Mouse (Mus musculus): ENCODE measurements around the gene Cd48. TPM values are rescaled to one million over a fixed set of nuclear protein-coding genes. Genes with fewer than 3 reads are reported as not detected.
"Not testable (repeated sequence)": the region's sequence is repeated elsewhere in the genome, so short reads cannot be mapped to it uniquely, and the experiment has no call there.

Cd48 gene
- total and polyA plus RNA-seq, 2 experiments = 2.4 to 5.3 TPM

DNA sequence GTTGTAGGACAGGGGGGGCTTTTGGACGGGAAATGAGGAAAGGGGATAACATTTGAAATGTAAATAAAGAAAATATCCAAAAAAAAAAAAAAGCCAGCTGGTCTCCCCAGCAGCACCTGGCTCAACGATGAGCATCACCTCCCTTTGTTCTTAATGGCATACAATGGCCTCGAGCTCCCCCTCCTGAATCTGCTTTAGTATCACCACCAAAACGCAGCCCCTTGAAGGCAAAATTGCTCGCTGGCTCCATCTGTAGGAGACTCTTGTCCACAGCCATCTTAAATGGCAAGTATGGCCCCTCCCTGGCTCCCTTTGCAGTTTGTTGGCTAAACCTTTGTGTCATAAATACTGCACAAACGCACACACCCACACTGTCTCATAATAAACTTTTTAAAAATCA, 17.2 kb downstream of the Cd48 start:
- no peak for DNase-seq (ENCODE audit: extremely low read depth, low read depth, low spot score)
- Histone ChIP-seq H3K79me2 (ENCODE audit: control insufficient read depth, insufficient read depth, low read length) (no peaks in the 10 kb centered on the region), H3K27ac (replicated peaks; ENCODE audit: insufficient read depth, low read depth, low read length) (no peak overlapping the region), H3K4me3 (ENCODE audit: insufficient read depth, low read depth, low read length) (no peak overlapping the region), H3K27me3 (ENCODE audit: control insufficient read depth, insufficient read depth, low read length) (no peaks in the 10 kb centered on the region), H3K9ac (ENCODE audit: low read depth, low read length) (no peak overlapping the region), H3K36me3 (ENCODE audit: control insufficient read depth, insufficient read depth, low read length) (no peaks in the 10 kb centered on the region), H3K4me1 (ENCODE audit: control insufficient read depth, insufficient read depth, low read length) (no peaks in the 10 kb centered on the region)
- peak; percentile 7; the same call in 1 of the 2 replicates for TF ChIP-seq CTCF (IDR thresholded peaks at IDR 0.05; ENCODE audit: low read depth, low read length)
- TF ChIP-seq POLR2A (IDR thresholded peaks at IDR 0.05; ENCODE audit: extremely low read depth, insufficient read depth, low read length) = no peak
- 13% methylated on average over 6 of the region's 6 CpGs for WGBS

DNA sequence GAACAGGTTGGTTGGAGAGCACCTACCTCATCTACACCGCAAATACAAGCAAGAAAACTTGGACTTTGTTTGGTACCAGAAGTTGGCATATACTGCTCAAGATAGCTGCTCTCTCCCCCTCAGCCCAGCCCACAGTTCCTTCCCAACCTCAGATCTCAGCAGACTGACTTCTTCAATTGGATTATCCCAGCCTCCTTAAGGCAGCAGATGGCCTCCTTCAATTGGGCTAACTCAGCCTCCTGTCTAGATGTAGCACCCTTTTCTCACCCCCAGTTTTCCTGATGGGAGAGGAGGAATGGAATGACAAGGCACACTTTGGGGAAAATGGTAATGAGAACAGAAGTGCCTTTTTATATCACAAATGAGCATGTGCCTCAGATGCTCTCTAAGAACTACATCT, 31.9 kb downstream of the Cd48 start:
- DNase-seq (ENCODE audit: extremely low read depth, low read depth, low spot score); H3K79me2 ChIP-seq (ENCODE audit: control insufficient read depth, insufficient read depth, low read length); H3K36me3 ChIP-seq (ENCODE audit: control insufficient read depth, insufficient read depth, low read length); H3K9ac ChIP-seq (ENCODE audit: low read depth, low read length); H3K4me1 ChIP-seq (ENCODE audit: control insufficient read depth, insufficient read depth, low read length); H3K4me3 ChIP-seq (ENCODE audit: insufficient read depth, low read depth, low read length); H3K27me3 ChIP-seq (ENCODE audit: control insufficient read depth, insufficient read depth, low read length); H3K27ac ChIP-seq (replicated peaks; ENCODE audit: insufficient read depth, low read depth, low read length): not testable (repeated sequence)
- 78% methylated on average over 1 of the region's 1 CpGs for WGBS

DNA sequence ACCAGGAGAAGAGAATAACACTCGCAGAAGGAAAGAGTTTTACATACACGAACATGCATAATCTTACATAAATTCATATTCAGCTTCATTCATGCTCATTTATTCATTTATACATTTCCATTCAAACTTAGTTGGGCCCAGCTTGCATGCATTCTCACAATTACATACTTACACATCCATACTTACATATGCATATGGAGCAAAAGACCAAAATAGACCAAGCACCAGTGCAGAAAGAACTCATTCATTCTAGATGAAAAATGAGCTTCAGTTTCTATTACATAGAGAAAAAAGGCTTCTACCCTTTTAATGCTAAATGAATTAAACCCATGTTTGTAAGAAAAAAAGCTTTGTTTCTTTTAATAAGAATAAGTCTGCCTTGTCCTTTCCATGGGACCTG, 33.6 kb downstream of the Cd48 start:
- no peak for DNase-seq (ENCODE audit: extremely low read depth, low read depth, low spot score)
- no peak overlapping the region for H3K27ac ChIP-seq (replicated peaks; ENCODE audit: insufficient read depth, low read depth, low read length)
- no peak overlapping the region for H3K4me3 ChIP-seq (ENCODE audit: insufficient read depth, low read depth, low read length)
- H3K4me1 ChIP-seq (ENCODE audit: control insufficient read depth, insufficient read depth, low read length) = no peaks in the 10 kb centered on the region
- TF ChIP-seq CTCF (IDR thresholded peaks at IDR 0.05; ENCODE audit: low read depth, low read length) = no peak
- no peak overlapping the region for H3K9ac ChIP-seq (ENCODE audit: low read depth, low read length)
- H3K36me3 ChIP-seq (ENCODE audit: control insufficient read depth, insufficient read depth, low read length) = no peaks in the 10 kb centered on the region
- WGBS = 88% methylated on average over 2 of the region's 2 CpGs
- H3K79me2 ChIP-seq (ENCODE audit: control insufficient read depth, insufficient read depth, low read length) = no peaks in the 10 kb centered on the region
- no peaks in the 10 kb centered on the region for H3K27me3 ChIP-seq (ENCODE audit: control insufficient read depth, insufficient read depth, low read length)

DNA sequence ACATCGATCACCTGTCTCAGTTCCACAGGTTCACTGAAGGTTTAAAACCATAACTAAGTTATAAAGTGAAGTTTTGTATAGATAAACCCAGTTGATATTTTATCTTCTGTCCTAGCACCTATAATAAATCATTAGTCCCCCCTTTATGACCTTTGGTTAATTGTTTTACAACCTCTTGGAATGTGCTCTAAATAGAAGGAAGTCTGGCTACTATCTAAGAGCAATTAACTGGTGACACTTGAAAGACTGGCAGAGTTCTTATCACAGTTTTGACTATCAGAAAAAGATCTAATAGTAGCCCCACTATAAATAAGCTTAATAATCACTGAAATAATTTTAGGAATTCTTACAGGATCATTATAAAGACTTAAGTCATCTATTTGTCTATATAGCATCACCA, 34.4 kb downstream of the Cd48 start:
- TF ChIP-seq POLR2A (IDR thresholded peaks at IDR 0.05; ENCODE audit: extremely low read depth, insufficient read depth, low read length) (no peak), CTCF (IDR thresholded peaks at IDR 0.05; ENCODE audit: low read depth, low read length) (no peak)
- Histone ChIP-seq H3K4me3 (ENCODE audit: insufficient read depth, low read depth, low read length) (no peak overlapping the region), H3K27me3 (ENCODE audit: control insufficient read depth, insufficient read depth, low read length) (no peaks in the 10 kb centered on the region), H3K4me1 (ENCODE audit: control insufficient read depth, insufficient read depth, low read length) (no peaks in the 10 kb centered on the region), H3K79me2 (ENCODE audit: control insufficient read depth, insufficient read depth, low read length) (no peaks in the 10 kb centered on the region), H3K27ac (replicated peaks; ENCODE audit: insufficient read depth, low read depth, low read length) (no peak overlapping the region), H3K9ac (ENCODE audit: low read depth, low read length) (no peak overlapping the region), H3K36me3 (ENCODE audit: control insufficient read depth, insufficient read depth, low read length) (no peaks in the 10 kb centered on the region)
- WGBS = 95% methylated on average over 1 of the region's 1 CpGs
- no peak for DNase-seq (ENCODE audit: extremely low read depth, low read depth, low spot score)

DNA sequence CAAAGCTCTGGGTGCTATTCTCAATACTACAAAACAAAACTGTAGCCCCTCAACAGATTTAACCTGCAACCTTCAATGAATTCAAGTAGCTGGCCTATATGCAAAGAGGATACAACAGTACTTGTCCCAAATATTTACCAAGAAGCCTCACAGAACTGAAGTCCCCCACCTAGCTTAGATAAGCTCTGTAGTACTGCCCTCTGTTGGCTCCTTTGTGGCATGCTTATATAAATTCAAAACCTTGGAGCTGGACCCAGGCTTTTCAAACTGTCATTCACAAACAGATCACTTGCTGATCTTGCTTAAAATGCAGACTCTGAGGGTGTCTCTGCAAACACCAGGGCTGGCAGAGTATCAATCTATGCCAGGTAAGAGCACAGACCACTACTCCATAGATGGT, 49.4 kb downstream of the Cd48 start:
- Histone ChIP-seq H3K4me3 (ENCODE audit: insufficient read depth, low read depth, low read length) (no peak overlapping the region), H3K79me2 (ENCODE audit: control insufficient read depth, insufficient read depth, low read length) (no peaks in the 10 kb centered on the region), H3K4me1 (ENCODE audit: control insufficient read depth, insufficient read depth, low read length) (no peaks in the 10 kb centered on the region), H3K27ac (replicated peaks; ENCODE audit: insufficient read depth, low read depth, low read length) (no peak overlapping the region), H3K36me3 (ENCODE audit: control insufficient read depth, insufficient read depth, low read length) (no peaks in the 10 kb centered on the region), H3K27me3 (ENCODE audit: control insufficient read depth, insufficient read depth, low read length) (no peaks in the 10 kb centered on the region), H3K9ac (ENCODE audit: low read depth, low read length) (no peak overlapping the region)
- DNase-seq (ENCODE audit: extremely low read depth, low read depth, low spot score) = no peak
- no peak for TF ChIP-seq CTCF (IDR thresholded peaks at IDR 0.05; ENCODE audit: low read depth, low read length)

DNA sequence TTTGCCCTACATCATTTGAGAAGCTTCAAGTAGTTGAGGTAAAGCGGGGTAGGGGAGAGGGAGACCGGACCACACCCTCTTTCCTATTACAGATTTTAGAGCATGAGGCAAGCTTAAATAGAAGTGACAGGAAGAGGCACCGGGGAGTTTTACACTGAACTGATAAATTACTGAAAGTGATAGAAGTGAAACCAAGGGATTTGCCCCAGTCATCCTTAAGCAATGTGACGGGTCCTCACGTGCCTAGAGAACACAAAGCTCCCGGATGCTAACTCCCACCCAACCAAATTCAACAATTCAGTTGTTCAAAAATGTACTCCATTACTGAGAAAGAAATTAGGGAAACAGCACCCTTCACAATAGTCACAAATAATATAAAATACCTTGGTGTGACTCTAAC, 53.1 kb downstream of the Cd48 start:
- Histone ChIP-seq H3K27me3 (ENCODE audit: control insufficient read depth, insufficient read depth, low read length) (no peaks in the 10 kb centered on the region), H3K27ac (replicated peaks; ENCODE audit: insufficient read depth, low read depth, low read length) (no peak overlapping the region), H3K4me3 (ENCODE audit: insufficient read depth, low read depth, low read length) (no peak overlapping the region), H3K9ac (ENCODE audit: low read depth, low read length) (no peak overlapping the region), H3K36me3 (ENCODE audit: control insufficient read depth, insufficient read depth, low read length) (no peaks in the 10 kb centered on the region), H3K4me1 (ENCODE audit: control insufficient read depth, insufficient read depth, low read length) (no peaks in the 10 kb centered on the region), H3K79me2 (ENCODE audit: control insufficient read depth, insufficient read depth, low read length) (no peaks in the 10 kb centered on the region)
- DNase-seq (ENCODE audit: extremely low read depth, low read depth, low spot score) = no peak
- TF ChIP-seq POLR2A (IDR thresholded peaks at IDR 0.05; ENCODE audit: extremely low read depth, insufficient read depth, low read length) (no peak), CTCF (IDR thresholded peaks at IDR 0.05; ENCODE audit: low read depth, low read length) (no peak)
- 83% methylated on average over 6 of the region's 6 CpGs for WGBS

Measured in liver, adult 2 months (tissue).